Mouse (Mus musculus): ENCODE data around the gene Unc45b. TPM values are rescaled to one million over a fixed set of nuclear protein-coding genes. Genes with fewer than 3 reads are reported as not detected.
A peak's percentile ranks its signal among the peaks of the same experiment; 100 is the strongest.

Unc45b gene
- total RNA-seq (2021) = 1 to 10 TPM; 4.4 to 4.9 TPM
- long read RNA-seq, partial matches to known transcripts = 1 of 6 reads
- long read RNA-seq, other reads (novel, unspliced or antisense) = 5 of 6 reads

GRCm38 (mm10) chr11:82910250-82910649 lies at the start of gene Unc45b:
Unc45b (plus strand) TSS chr11:82910550.
- no peak for DNase-seq (ENCODE audit: low spot score in 2 of 2)

- DNase-seq (ENCODE audit: low spot score in 2 of 2) = no peak
Observed at GRCm38 (mm10) chr11:82860759-82861158, 49.6 kb upstream of the Unc45b start.

- no peak for DNase-seq (ENCODE audit: low spot score in 2 of 2)
Observed at GRCm38 (mm10) chr11:82861558-82861957, 48.8 kb upstream of the Unc45b start.

- no peak for DNase-seq (ENCODE audit: low spot score in 2 of 2)
Observed at GRCm38 (mm10) chr11:82862638-82863037, 47.7 kb upstream of the Unc45b start.

GRCm38 (mm10) chr11:82863059-82863458 lies 47.3 kb upstream of the Unc45b start:
- DNase-seq (ENCODE audit: low spot score in 2 of 2) = no peak

- no peak for DNase-seq (ENCODE audit: low spot score in 2 of 2)
Observed at GRCm38 (mm10) chr11:82863488-82863931, 46.8 kb upstream of the Unc45b start.

GRCm38 (mm10) chr11:82865957-82866356 lies 44.4 kb upstream of the Unc45b start:
- DNase-seq (ENCODE audit: low spot score in 2 of 2) = no peak

GRCm38 (mm10) chr11:82866850-82867564 lies 43.3 kb upstream of the Unc45b start:
- no peak for DNase-seq (ENCODE audit: low spot score in 2 of 2)

GRCm38 (mm10) chr11:82867956-82868355 lies 42.4 kb upstream of the Unc45b start:
- DNase-seq (ENCODE audit: low spot score in 2 of 2) = no peak

- no peak for DNase-seq (ENCODE audit: low spot score in 2 of 2)
Observed at GRCm38 (mm10) chr11:82869506-82870172, 40.7 kb upstream of the Unc45b start.

GRCm38 (mm10) chr11:82870173-82871030 lies 39.9 kb upstream of the Unc45b start:
- peak; percentile 37 to 51 for DNase-seq (ENCODE audit: low spot score in 2 of 2)

GRCm38 (mm10) chr11:82871031-82871446 lies 39.3 kb upstream of the Unc45b start, which contains the start of gene Rffl:
Rffl (minus strand) TSS chr11:82871210.
- DNase-seq (ENCODE audit: low spot score in 2 of 2) = peak; percentile 96

- DNase-seq (ENCODE audit: low spot score in 2 of 2) = no peak
Observed at GRCm38 (mm10) chr11:82874924-82875323, 35.4 kb upstream of the Unc45b start.

- no peak for DNase-seq (ENCODE audit: low spot score in 2 of 2)
Observed at GRCm38 (mm10) chr11:82875631-82876030, 34.7 kb upstream of the Unc45b start.

- no peak for DNase-seq (ENCODE audit: low spot score in 2 of 2)
Observed at GRCm38 (mm10) chr11:82877726-82878344, 32.5 kb upstream of the Unc45b start.

- no peak for DNase-seq (ENCODE audit: low spot score in 2 of 2)
Observed at GRCm38 (mm10) chr11:82883180-82883579, 27.2 kb upstream of the Unc45b start.

- DNase-seq (ENCODE audit: low spot score in 2 of 2) = no peak
Observed at GRCm38 (mm10) chr11:82886559-82886958, 23.8 kb upstream of the Unc45b start.

GRCm38 (mm10) chr11:82888491-82888946 lies 21.8 kb upstream of the Unc45b start:
- DNase-seq (ENCODE audit: low spot score in 2 of 2) = peak; percentile 20 to 47

GRCm38 (mm10) chr11:82889524-82890341 lies 20.6 kb upstream of the Unc45b start:
- peak in 1 of 2 experiments; percentile 19 for DNase-seq (ENCODE audit: low spot score in 2 of 2)

- peak; percentile 91 to 94 for DNase-seq (ENCODE audit: low spot score in 2 of 2)
Observed at GRCm38 (mm10) chr11:82890342-82890762, 20.0 kb upstream of the Unc45b start, which contains the start of gene Rad51d. Rad51d (minus strand) TSS chr11:82890614.

All from layer of hippocampus, postnatal 10 days (tissue).